Comparison of ENCODE assay signal across 40 mouse cellular contexts in genomic region chr1:21299826-21300225, GRCm38 (mm10). TPM values are rescaled to one million over a fixed set of nuclear protein-coding genes. Genes with fewer than 3 reads are reported as not detected.
"Had no signal": no experiment of that assay in that cellular context is flagged by ENCODE, and none has a peak within 500 bp of the region (broad histone marks: within the 10 kb centered on the region; RNA-seq: fewer than 3 reads in every experiment).

No protein-coding gene starts in this region.

- H3K9ac ChIP-seq: forebrain, postnatal 0 days; heart, embryonic 13.5 days; heart, embryonic 15.5 days; hindbrain, embryonic 13.5 days; hindbrain, embryonic 15.5 days; kidney, embryonic 15.5 days; limb, embryonic 13.5 days; limb, embryonic 15.5 days; liver, embryonic 12.5 days; liver, embryonic 14.5 days had no signal

- H3K4me1 ChIP-seq: heart, embryonic 10.5 days; heart, embryonic 13.5 days; heart, embryonic 15.5 days; hindbrain, embryonic 13.5 days; hindbrain, embryonic 15.5 days; kidney, embryonic 15.5 days; limb, embryonic 13.5 days; limb, embryonic 15.5 days; liver, embryonic 12.5 days had no signal

- H3K36me3 ChIP-seq: heart, embryonic 10.5 days; heart, embryonic 13.5 days; heart, embryonic 15.5 days; hindbrain, embryonic 13.5 days; hindbrain, embryonic 15.5 days; kidney, embryonic 15.5 days; limb, embryonic 13.5 days; limb, embryonic 15.5 days; liver, embryonic 12.5 days had no signal

- H3K9me3 ChIP-seq: heart, embryonic 10.5 days; heart, embryonic 13.5 days; heart, embryonic 15.5 days; hindbrain, embryonic 13.5 days; hindbrain, embryonic 15.5 days; kidney, embryonic 15.5 days; limb, embryonic 13.5 days; limb, embryonic 15.5 days; liver, embryonic 12.5 days had no signal

- DNase-seq: forebrain, postnatal 0 days; gastrocnemius, postnatal 14 days; gastrocnemius, postnatal 36 days; heart, adult 18-20 months; heart, postnatal 14 days; heart, postnatal 36 days; kidney, adult 11 months; kidney, postnatal 10 days; layer of hippocampus, adult 9-11 months; layer of hippocampus, postnatal 36 days; left cerebral cortex, postnatal 4 days had no signal

- ATAC-seq: forebrain, postnatal 0 days; hindbrain, postnatal 0 days; intestine, embryonic 16.5 days; liver, embryonic 12.5 days had no signal

- H3K4me2 ChIP-seq: heart, embryonic 13.5 days; heart, embryonic 15.5 days; hindbrain, embryonic 13.5 days; hindbrain, embryonic 15.5 days; kidney, embryonic 15.5 days; limb, embryonic 13.5 days; limb, embryonic 15.5 days; liver, embryonic 12.5 days had no signal

- H3K27ac ChIP-seq: heart, embryonic 10.5 days; heart, embryonic 13.5 days; heart, embryonic 15.5 days; hindbrain, embryonic 13.5 days; hindbrain, embryonic 15.5 days; hindbrain, postnatal 0 days; kidney, embryonic 15.5 days; limb, embryonic 13.5 days; limb, embryonic 15.5 days; liver, embryonic 12.5 days; liver, embryonic 14.5 days had no signal

- H3K4me3 ChIP-seq: heart, embryonic 10.5 days; heart, embryonic 13.5 days; heart, embryonic 15.5 days; hindbrain, embryonic 13.5 days; hindbrain, embryonic 15.5 days; kidney, embryonic 15.5 days; limb, embryonic 13.5 days; limb, embryonic 15.5 days; liver, embryonic 12.5 days had no signal

- H3K27me3 ChIP-seq: heart, embryonic 13.5 days; heart, embryonic 15.5 days; hindbrain, embryonic 13.5 days; hindbrain, embryonic 15.5 days; kidney, embryonic 15.5 days; limb, embryonic 13.5 days; limb, embryonic 15.5 days; liver, embryonic 12.5 days had no signal

RNA-seq across cellular contexts. Expression of gene Khdc1a, which starts 49.6 kb away (rescaled TPM):
- total RNA-seq: forebrain, postnatal 0 days; gastrocnemius, adult 18-20 months; gastrocnemius, adult 8-10 months; gastrocnemius, postnatal 14 days; gastrocnemius, postnatal 36 days; heart, adult 18-20 months; heart, adult 8-10 months; heart, postnatal 14 days; heart, postnatal 36 days; hematopoietic stem cell, adult 5-6 weeks; hindbrain, postnatal 0 days; layer of hippocampus, adult 18-20 months; layer of hippocampus, adult 8-10 months; layer of hippocampus, postnatal 14 days; layer of hippocampus, postnatal 36 days; left cerebral cortex, adult 18-20 months; left cerebral cortex, adult 8-10 months; left cerebral cortex, postnatal 10 days; left cerebral cortex, postnatal 25 days; left cerebral cortex, postnatal 4 days had no signal
- polyA plus RNA-seq: forebrain, postnatal 0 days; heart, embryonic 10.5 days; heart, postnatal 0 days; hindbrain, embryonic 11.5 days; hindbrain, embryonic 13.5 days; hindbrain, embryonic 15.5 days; hindbrain, postnatal 0 days; intestine, embryonic 14.5 days; intestine, embryonic 16.5 days; kidney, embryonic 15.5 days; large intestine, adult 2 months; limb, embryonic 11.5 days; limb, embryonic 13.5 days; limb, embryonic 15.5 days; liver, embryonic 12.5 days; liver, embryonic 14.5 days; liver, embryonic 16.5 days had no signal

RNA-seq across cellular contexts. Expression of gene Gsta3, which starts 59.4 kb away (rescaled TPM):
- total RNA-seq: forebrain, postnatal 0 days; gastrocnemius, postnatal 14 days; hematopoietic stem cell, adult 5-6 weeks had no signal
